Mouse (Mus musculus): Measurements from ENCODE around the gene Slc25a33.

DNA sequence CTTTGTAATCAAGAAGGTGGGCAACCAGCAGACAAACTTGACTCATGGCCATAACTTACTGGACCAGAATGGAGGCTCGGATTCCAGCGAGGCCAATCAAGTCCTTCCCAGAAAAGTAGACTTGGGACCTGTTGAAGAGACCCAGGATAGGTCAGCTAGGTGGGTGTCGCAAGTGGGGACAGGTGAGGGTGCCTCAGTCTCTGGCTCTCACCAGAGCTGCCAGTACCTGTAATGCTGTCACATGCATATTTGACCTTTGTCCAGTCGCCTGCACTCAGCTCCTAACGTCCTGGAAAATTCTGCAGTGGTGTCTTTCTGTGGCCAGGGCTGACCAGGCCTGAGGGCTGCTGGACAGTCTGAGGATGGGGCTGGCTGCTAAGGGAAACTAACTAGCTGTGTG is 62.6 kb downstream of the Slc25a33 start:
- no peak for TF ChIP-seq CTCF (IDR thresholded peaks at IDR 0.05; ENCODE audit: borderline replicate concordance, control insufficient read depth, extremely low read depth, insufficient read depth, low read length, poor library complexity)
- no peak for TF ChIP-seq POLR2A (IDR thresholded peaks at IDR 0.05; ENCODE audit: control insufficient read depth, extremely low read depth, insufficient read depth, low read length, poor library complexity)

Measured in thymus, adult 2 months (tissue).